Mouse (Mus musculus) liver, embryonic 15.5 days (tissue): ENCODE results near the gene Trnt1. TPM values are rescaled to one million over a fixed set of nuclear protein-coding genes. Genes with fewer than 3 reads are reported as not detected.

ENCODE experiments used
- ATAC-seq: fragments of 200-750 bp; cut with Nextera tagmentation; 2 replicates; pipeline ENCODE4 v1.8.0; 2017; ENCODE audit warnings: moderate number of reproducible peaks, mild to moderate bottlenecking, moderate library complexity; ENCODE audit not compliant: insufficient read depth
- H3K27ac ChIP-seq: fragments of 300-500 bp; sonication (generic); replicated peaks from 2 replicates; pipeline ENCODE4 v1.5.1; 2015; ENCODE audit warnings: mild to moderate bottlenecking, inconsistent platforms
- H3K27me3 ChIP-seq: fragments of 300-500 bp; sonication (generic); 2 replicates; pipeline ENCODE4 v1.6.1; 2015; ENCODE audit warnings: mild to moderate bottlenecking, inconsistent platforms
- H3K36me3 ChIP-seq: fragments of 300-500 bp; sonication (generic); replicated peaks from 2 replicates; pipeline ENCODE4 v1.6.1; 2015; ENCODE audit warnings: moderate library complexity, mild to moderate bottlenecking, inconsistent platforms
- H3K4me1 ChIP-seq: fragments of 300-500 bp; sonication (generic); replicated peaks from 2 replicates; pipeline ENCODE4 v1.6.1; 2015; ENCODE audit warnings: inconsistent platforms
- H3K4me2 ChIP-seq: fragments of 300-500 bp; sonication (generic); 2 replicates; pipeline ENCODE4 v1.6.1; 2015; ENCODE audit warnings: moderate library complexity, mild to moderate bottlenecking, inconsistent platforms
- H3K4me3 ChIP-seq: fragments of 300-500 bp; sonication (generic); replicated peaks from 2 replicates; pipeline ENCODE4 v1.5.1; 2015; ENCODE audit warnings: mild to moderate bottlenecking, inconsistent platforms
- H3K9ac ChIP-seq: fragments of 300-500 bp; sonication (generic); 2 replicates; pipeline ENCODE4 v1.6.1; 2015; ENCODE audit warnings: moderate library complexity, mild to moderate bottlenecking, inconsistent platforms
- H3K9me3 ChIP-seq: fragments of 300-500 bp; sonication (generic); replicated peaks from 2 replicates; pipeline ENCODE4 v1.6.1; 2016; ENCODE audit warnings: inconsistent platforms
- WGBS: fragments of 180-500 bp; shearing (Covaris S2); methylation state at CpG from one replicate; pipeline ENCODE4 v1.1.7; 2015; ENCODE audit warnings: mixed read lengths; ENCODE audit not compliant: insufficient replicate concordance; 5-methylcytosine and 5-hydroxymethylcytosine counted together
- polyA plus RNA-seq: library from polyadenylated mRNA; unstranded; fragments of >200 nt; fragmentation: Nextera tagmentation; extraction: Ambion mirVana; gene quantifications from 2 replicates; pipeline ENCODE4 v1.2.1, GENCODE M21; 2015

Gene Trnt1
- polyA plus RNA-seq = 26.4 and 28.3 TPM in 2 replicates

DNA sequence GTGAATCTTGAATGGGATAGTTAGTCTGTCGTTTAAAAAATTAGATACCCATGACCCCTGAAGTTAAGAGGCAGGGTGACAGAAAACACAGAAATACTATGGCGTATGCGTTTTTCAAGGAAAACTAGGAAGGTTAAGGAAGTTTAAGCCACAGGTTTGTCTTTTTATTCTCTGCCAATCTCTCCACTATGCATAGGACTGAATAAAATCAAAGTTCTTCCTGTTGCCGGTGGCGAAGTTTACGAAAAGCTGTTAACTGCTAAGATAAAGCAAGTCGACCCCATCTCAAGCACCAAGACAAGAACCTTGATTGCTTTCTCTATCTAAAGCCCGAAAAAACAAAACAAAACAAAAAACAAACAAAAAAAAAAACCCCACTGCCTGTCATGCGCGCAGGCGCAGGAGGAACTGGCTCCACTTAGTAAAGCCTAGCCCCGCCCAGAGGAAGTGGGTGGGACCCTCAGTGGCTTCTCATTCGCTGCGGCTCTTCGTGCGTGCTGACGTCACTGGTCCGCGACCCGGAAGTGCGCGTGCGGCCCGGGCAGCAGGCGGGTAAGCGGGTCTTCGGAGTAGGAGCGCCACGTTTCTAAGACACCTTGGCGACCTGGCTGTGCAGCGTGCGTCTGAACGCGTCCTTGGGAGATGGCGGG lies at the start of gene Trnt1:
Trnt1 (plus strand) TSS at position 481 of the 650 bp plus-strand sequence.
- H3K36me3 ChIP-seq = peaks cover 20% of the 10 kb centered on the region
- H3K4me1 ChIP-seq = peaks cover 15% of the 10 kb centered on the region
- H3K4me3 ChIP-seq = peak within 1 kb of the TSS; percentile 83
- peak within 1 kb of the TSS; percentile 67 for H3K9ac ChIP-seq
- no peaks in the 10 kb centered on the region for H3K9me3 ChIP-seq
- peak; percentile 98 for ATAC-seq
- no peaks in the 10 kb centered on the region; the same call in 1 of the 2 replicates for H3K27me3 ChIP-seq
- peak within 1 kb of the TSS; percentile 89 for H3K4me2 ChIP-seq
- H3K27ac ChIP-seq = peak within 1 kb of the TSS; percentile 84
- WGBS = 6% methylated on average over 35 of the region's 35 CpGs

DNA sequence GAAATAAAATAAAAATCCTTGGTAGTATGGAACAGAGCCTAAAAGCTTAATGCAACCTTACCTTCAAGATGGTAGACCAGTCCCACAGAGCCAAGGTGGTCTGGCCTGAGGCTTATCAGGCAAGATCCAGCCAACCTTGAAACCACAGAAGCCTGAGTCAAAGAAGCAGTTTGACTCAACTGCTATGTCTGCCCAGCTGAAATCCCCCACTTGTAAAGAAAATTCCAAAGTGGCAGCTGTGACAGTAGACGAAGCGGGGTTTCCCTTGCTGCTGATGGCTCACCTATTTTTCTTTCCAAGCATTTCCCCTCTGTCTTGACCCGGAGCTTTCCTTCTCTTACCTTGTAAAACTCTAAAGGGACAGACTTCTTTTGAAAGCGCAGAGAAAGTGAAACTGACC lies 43.3 kb upstream of the Trnt1 start:
- Histone ChIP-seq H3K9me3 (no peaks in the 10 kb centered on the region), H3K27me3 (no peaks in the 10 kb centered on the region), H3K9ac (no peak overlapping the region), H3K4me2 (no peak overlapping the region), H3K36me3 (no peaks in the 10 kb centered on the region), H3K4me1 (no peaks in the 10 kb centered on the region), H3K4me3 (no peak overlapping the region), H3K27ac (no peak overlapping the region)
- no peak for ATAC-seq
- WGBS = 32% methylated on average over 4 of the region's 4 CpGs

DNA sequence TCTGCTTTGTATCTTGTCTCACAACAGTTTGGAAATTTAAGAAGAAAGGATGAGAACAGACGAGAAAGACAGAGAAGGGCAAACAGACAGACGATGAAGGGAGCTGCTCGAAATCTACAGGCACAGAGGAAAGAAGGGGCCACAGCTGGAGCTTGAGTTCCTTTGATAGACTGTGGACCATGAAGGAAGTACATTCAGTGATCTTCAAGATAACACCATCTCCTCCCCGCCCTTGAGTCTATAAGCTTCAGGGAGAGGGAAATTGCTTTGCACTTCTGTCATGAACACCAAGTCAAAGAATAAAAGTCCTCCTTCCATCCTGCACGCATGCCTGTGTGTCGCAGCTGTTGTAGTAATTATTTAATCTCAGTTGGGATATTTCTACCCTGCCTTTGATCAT lies 42.8 kb upstream of the Trnt1 start:
- no peak overlapping the region for H3K9ac ChIP-seq
- no peak overlapping the region for H3K4me2 ChIP-seq
- no peaks in the 10 kb centered on the region for H3K4me1 ChIP-seq
- no peak overlapping the region for H3K4me3 ChIP-seq
- no peaks in the 10 kb centered on the region for H3K27me3 ChIP-seq
- H3K36me3 ChIP-seq = no peaks in the 10 kb centered on the region
- WGBS = 16% methylated on average over 6 of the region's 6 CpGs
- H3K9me3 ChIP-seq = no peaks in the 10 kb centered on the region
- no peak for ATAC-seq
- H3K27ac ChIP-seq = no peak overlapping the region

DNA sequence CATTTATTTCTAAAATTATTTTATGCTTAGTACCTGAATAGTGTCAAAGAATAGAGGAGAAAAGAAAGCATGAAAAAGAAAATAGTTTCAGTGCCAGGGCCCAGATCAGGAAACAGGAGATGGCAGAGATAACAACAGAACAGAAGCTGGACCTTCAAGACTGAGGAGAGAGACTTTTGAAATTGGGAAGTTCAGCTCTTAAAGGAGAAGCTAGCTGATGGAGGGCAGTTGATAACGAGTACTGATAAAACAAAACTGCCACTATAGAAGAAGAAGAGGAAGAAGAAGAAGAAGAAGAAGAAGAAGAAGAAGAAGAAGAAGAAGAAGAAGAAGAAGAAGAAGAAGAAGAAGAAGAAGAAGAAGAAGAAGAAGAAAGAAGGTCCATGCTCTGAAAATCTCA lies 41.2 kb upstream of the Trnt1 start:
- Histone ChIP-seq H3K27ac (no peak overlapping the region), H3K9me3 (no peaks in the 10 kb centered on the region)

GRCm38 (mm10) chr6:106729682-106730314 lies 39.1 kb upstream of the Trnt1 start:
- Histone ChIP-seq H3K9me3 (no peaks in the 10 kb centered on the region), H3K27me3 (no peaks in the 10 kb centered on the region), H3K4me1 (no peaks in the 10 kb centered on the region), H3K4me3 (no peak overlapping the region), H3K4me2 (no peak overlapping the region), H3K36me3 (no peaks in the 10 kb centered on the region), H3K27ac (no peak overlapping the region), H3K9ac (no peak overlapping the region)
- ATAC-seq = no peak
- 64% methylated on average over 4 of the region's 4 CpGs for WGBS

More for the DNA sequence above, 41.2 kb upstream of the Trnt1 start:
- Histone ChIP-seq H3K9ac (no peak overlapping the region), H3K27me3 (no peaks in the 10 kb centered on the region), H3K4me3 (no peak overlapping the region), H3K36me3 (no peaks in the 10 kb centered on the region), H3K4me2 (no peak overlapping the region), H3K4me1 (no peaks in the 10 kb centered on the region)
- no peak for ATAC-seq
- 3% methylated on average over 1 of the region's 1 CpGs for WGBS

- H3K4me1 ChIP-seq = no peaks in the 10 kb centered on the region
- no peaks in the 10 kb centered on the region for H3K9me3 ChIP-seq
- H3K36me3 ChIP-seq = no peaks in the 10 kb centered on the region
- ATAC-seq = no peak
- no peak overlapping the region for H3K27ac ChIP-seq
- no peak overlapping the region for H3K4me3 ChIP-seq
- no peak overlapping the region for H3K4me2 ChIP-seq
- H3K27me3 ChIP-seq = no peaks in the 10 kb centered on the region
- 33% methylated on average over 4 of the region's 4 CpGs for WGBS
- H3K9ac ChIP-seq = no peak overlapping the region
Measured at GRCm38 (mm10) chr6:106732563-106732962, 36.4 kb upstream of the Trnt1 start.

GRCm38 (mm10) chr6:106738229-106738628 lies 30.7 kb upstream of the Trnt1 start:
- Histone ChIP-seq H3K27me3 (no peaks in the 10 kb centered on the region), H3K4me3 (no peak overlapping the region), H3K27ac (no peak overlapping the region), H3K4me1 (no peaks in the 10 kb centered on the region), H3K36me3 (no peaks in the 10 kb centered on the region), H3K9ac (no peak overlapping the region), H3K9me3 (no peaks in the 10 kb centered on the region), H3K4me2 (no peak overlapping the region)
- no peak for ATAC-seq
- 56% methylated on average over 3 of the region's 3 CpGs for WGBS

DNA sequence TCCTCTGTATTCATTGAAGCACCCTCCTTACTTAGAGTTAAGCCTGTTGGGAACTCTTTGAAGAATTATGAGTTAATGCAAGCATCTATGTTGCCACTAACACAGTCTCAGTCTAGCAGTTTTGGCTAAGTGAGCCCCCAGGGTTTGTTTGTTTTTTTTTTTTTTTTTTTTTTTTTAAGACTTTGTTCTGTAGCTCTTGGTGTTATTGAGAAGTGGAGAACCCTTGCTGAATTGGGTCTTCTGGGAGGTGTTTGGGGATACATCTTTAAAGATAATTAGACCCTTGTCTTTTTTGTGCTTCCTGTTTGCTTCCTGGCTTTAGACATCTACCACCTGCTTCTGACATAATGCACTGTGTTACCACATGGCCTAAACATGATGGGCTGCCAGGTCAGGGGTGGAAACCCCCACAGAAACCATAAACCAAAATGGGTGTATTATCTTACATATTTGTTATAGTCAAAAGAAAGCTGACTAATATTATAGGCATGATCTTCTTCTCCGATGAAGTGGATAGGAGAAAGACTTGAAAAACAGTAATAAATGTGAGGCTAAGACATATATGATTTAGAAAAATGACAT lies 28.6 kb upstream of the Trnt1 start:
- no peak overlapping the region for H3K4me3 ChIP-seq
- H3K9ac ChIP-seq = no peak overlapping the region
- no peak overlapping the region for H3K4me2 ChIP-seq
- no peaks in the 10 kb centered on the region for H3K9me3 ChIP-seq
- 66% methylated on average over 1 of the region's 1 CpGs for WGBS
- no peaks in the 10 kb centered on the region for H3K36me3 ChIP-seq
- ATAC-seq = no peak
- no peaks in the 10 kb centered on the region for H3K27me3 ChIP-seq
- no peak overlapping the region for H3K27ac ChIP-seq
- no peaks in the 10 kb centered on the region for H3K4me1 ChIP-seq

GRCm38 (mm10) chr6:106743556-106744233 lies 25.2 kb upstream of the Trnt1 start:
- Histone ChIP-seq H3K9me3 (no peaks in the 10 kb centered on the region), H3K27ac (no peak overlapping the region), H3K9ac (no peak overlapping the region), H3K4me1 (no peaks in the 10 kb centered on the region), H3K27me3 (no peaks in the 10 kb centered on the region), H3K4me2 (no peak overlapping the region), H3K36me3 (no peaks in the 10 kb centered on the region), H3K4me3 (no peak overlapping the region)
- 53% methylated on average over 7 of the region's 7 CpGs for WGBS
- no peak for ATAC-seq

DNA sequence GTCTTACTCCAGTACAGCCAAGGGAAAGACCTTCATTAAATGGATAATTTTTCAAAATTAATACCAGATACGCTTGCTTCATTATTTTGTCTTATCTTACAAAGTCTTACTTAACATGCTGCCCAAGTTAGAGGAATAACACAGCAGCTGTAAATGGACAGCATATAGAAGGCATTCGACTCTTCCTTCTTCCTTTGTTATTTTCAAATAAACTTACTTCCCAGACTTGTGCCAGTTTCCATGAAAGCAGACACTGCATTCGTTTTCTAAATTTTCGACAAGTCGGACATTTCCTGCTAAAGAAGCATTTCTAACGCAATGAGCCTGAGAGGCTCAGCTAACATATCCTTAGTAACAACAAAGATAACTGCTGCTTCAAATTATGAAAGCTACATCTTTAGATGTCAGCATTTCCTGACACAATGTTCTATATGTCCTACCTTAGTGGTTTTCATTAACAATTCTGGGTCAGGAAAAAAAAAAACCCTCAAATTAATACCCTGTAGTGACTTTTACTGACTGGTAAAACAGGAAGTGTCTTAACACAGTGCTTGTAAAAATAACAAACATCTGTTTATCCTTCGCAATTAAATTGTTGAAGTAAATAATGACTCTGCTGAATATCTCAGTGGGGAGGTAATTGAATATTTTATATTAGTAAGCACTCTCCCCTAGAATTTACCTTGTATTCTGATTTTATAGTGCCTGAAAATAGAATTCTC lies 23.1 kb upstream of the Trnt1 start:
- WGBS = 40% methylated on average over 7 of the region's 7 CpGs
- Histone ChIP-seq H3K27me3 (no peaks in the 10 kb centered on the region), H3K9ac (no peak overlapping the region), H3K4me1 (no peaks in the 10 kb centered on the region), H3K4me2 (no peak overlapping the region), H3K36me3 (no peaks in the 10 kb centered on the region), H3K4me3 (no peak overlapping the region), H3K27ac (no peak overlapping the region), H3K9me3 (no peaks in the 10 kb centered on the region)
- ATAC-seq = no peak

DNA sequence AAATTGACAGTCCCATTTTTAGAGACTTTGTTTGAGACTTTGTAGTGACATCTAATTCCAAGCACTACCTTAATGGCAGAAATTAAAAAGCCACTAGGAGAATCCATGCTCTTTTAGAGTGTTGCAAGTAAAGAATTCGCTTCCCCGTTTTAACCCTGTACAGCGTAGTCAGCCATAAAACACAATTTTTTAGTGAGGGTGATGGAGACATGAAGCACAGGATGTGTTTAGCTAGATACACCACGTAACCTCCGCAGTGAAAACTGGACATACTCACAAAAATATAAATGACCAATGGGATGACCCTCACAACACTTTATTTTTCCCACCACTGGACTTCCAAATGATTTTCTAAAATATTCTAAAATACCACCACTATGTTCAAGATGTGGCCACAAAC lies 21.7 kb upstream of the Trnt1 start:
- Histone ChIP-seq H3K36me3 (no peaks in the 10 kb centered on the region), H3K27ac (no peak overlapping the region), H3K4me2 (no peak overlapping the region), H3K9me3 (no peaks in the 10 kb centered on the region), H3K4me1 (no peaks in the 10 kb centered on the region), H3K9ac (no peak overlapping the region), H3K4me3 (no peak overlapping the region), H3K27me3 (no peaks in the 10 kb centered on the region)
- 77% methylated on average over 5 of the region's 5 CpGs for WGBS
- no peak for ATAC-seq
